Mouse (Mus musculus) liver, adult 2 months (tissue): ENCODE measurements around the gene Cask. TPM values are rescaled to one million over a fixed set of nuclear protein-coding genes. Genes with fewer than 3 reads are reported as not detected.

Experiments used
- DNase-seq: peaks from one replicate; pipeline ENCODE4 v3.0.0-alpha.2; 2011; ENCODE audit warnings: low read depth, low spot score; ENCODE audit errors: extremely low read depth
- H3K27ac ChIP-seq: fragments of 200-500 bp; replicated peaks from 2 replicates; pipeline ENCODE4 v1.5.1; 2012; ENCODE audit warnings: low read depth, mild to moderate bottlenecking, control low read depth, inconsistent platforms, low read length; ENCODE audit not compliant: insufficient read depth
- H3K27me3 ChIP-seq: fragments of 200-500 bp; 2 replicates; pipeline ENCODE4 v1.6.1; 2012; ENCODE audit warnings: mild to moderate bottlenecking, moderate library complexity, low read length, inconsistent platforms; ENCODE audit not compliant: control insufficient read depth, insufficient read depth
- H3K36me3 ChIP-seq: fragments of 200-500 bp; 2 replicates; pipeline ENCODE4 v1.6.1; 2012; ENCODE audit warnings: low read length, inconsistent platforms; ENCODE audit not compliant: control insufficient read depth, insufficient read depth
- H3K4me1 ChIP-seq: fragments of 200-500 bp; 2 replicates; pipeline ENCODE4 v1.6.1; 2011; ENCODE audit warnings: low read length; ENCODE audit not compliant: control insufficient read depth, insufficient read depth
- H3K4me3 ChIP-seq: fragments of 200-500 bp; 2 replicates; pipeline ENCODE4 v1.5.1; 2011; ENCODE audit warnings: low read depth, mild to moderate bottlenecking, control low read depth, low read length, moderate library complexity; ENCODE audit not compliant: insufficient read depth
- H3K79me2 ChIP-seq: fragments of 200-500 bp; 2 replicates; pipeline ENCODE4 v1.6.1; 2012; ENCODE audit warnings: inconsistent platforms, mild to moderate bottlenecking, low read length, moderate library complexity; ENCODE audit not compliant: control insufficient read depth, insufficient read depth
- H3K9ac ChIP-seq: fragments of 200-500 bp; 2 replicates; pipeline ENCODE4 v1.6.1; 2012; ENCODE audit warnings: low read depth, mild to moderate bottlenecking, control low read depth, inconsistent platforms, low read length
- CTCF ChIP-seq: fragments of 200-500 bp; IDR thresholded peaks from 2 replicates; pipeline ENCODE4 v1.5.1; 2011; ENCODE audit warnings: low read depth, low read length, control low read depth
- POLR2A ChIP-seq: fragments of 200-500 bp; IDR thresholded peaks from 2 replicates; pipeline ENCODE4 v1.6.1; 2011; ENCODE audit warnings: low read length, control low read depth; ENCODE audit not compliant: insufficient read depth; ENCODE audit errors: extremely low read depth
- WGBS: fragments of 180-500 bp; shearing (Covaris S2); methylation state at CpG from one replicate; pipeline ENCODE4 v1.1.7; 2018; 5-methylcytosine and 5-hydroxymethylcytosine counted together
- polyA plus RNA-seq: library from polyadenylated mRNA; depleted of rRNA; stranded (reverse); fragments of >200 nt; gene quantifications from 2 replicates; pipeline ENCODE4 v1.2.3, GENCODE M21; 2012
- total RNA-seq: library from RNA; depleted of rRNA; stranded (reverse); fragments of >200 nt; gene quantifications from 2 replicates; pipeline ENCODE4 v1.2.3, GENCODE M21; 2014

Cask gene
- total and polyA plus RNA-seq, 2 experiments = 2.7 to 10.6 TPM

GRCm38 (mm10) chrX:13518781-13519407, 332.3 kb downstream of the Cask start:
- Histone ChIP-seq H3K27me3 (no peaks in the 10 kb centered on the region), H3K36me3 (no peaks in the 10 kb centered on the region), H3K9ac (no peak overlapping the region), H3K4me3 (no peak overlapping the region), H3K4me1 (no peaks in the 10 kb centered on the region; the same call in 1 of the 2 replicates), H3K27ac (no peak overlapping the region), H3K79me2 (no peaks in the 10 kb centered on the region)
- TF ChIP-seq CTCF (no peak), POLR2A (no peak)
- 46% methylated on average over 4 of the region's 4 CpGs for WGBS
- DNase-seq = no peak

DNA sequence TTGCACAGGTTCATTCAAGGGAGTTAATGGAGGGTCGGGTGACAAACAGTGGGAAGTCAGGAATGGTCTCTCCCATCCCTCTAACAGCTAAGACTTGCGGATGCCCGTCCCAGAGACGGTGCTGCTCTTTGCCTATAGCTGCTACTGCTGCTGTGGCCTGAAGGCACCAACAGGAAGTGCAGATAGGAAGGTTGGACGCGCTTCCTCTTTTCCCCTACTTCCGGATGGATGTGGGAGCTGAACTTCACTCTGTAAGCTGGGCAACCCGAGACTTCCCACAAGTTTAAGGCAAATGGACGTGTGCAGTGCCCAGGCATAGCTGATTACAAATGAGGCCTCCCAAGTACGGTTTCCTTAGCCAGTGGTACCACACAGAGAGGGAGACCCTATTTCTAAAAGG, 333.1 kb downstream of the Cask start:
- peak overlapping the region; percentile 29; the same call in 1 of the 2 replicates for H3K27ac ChIP-seq
- H3K4me3 ChIP-seq = no peak overlapping the region
- H3K36me3 ChIP-seq = no peaks in the 10 kb centered on the region
- DNase-seq = no peak
- H3K79me2 ChIP-seq = no peaks in the 10 kb centered on the region
- TF ChIP-seq CTCF = no peak
- no peak for TF ChIP-seq POLR2A
- H3K4me1 ChIP-seq = no peaks in the 10 kb centered on the region; the same call in 1 of the 2 replicates
- 50% methylated on average over 10 of the region's 10 CpGs for WGBS
- no peak overlapping the region for H3K9ac ChIP-seq
- no peaks in the 10 kb centered on the region for H3K27me3 ChIP-seq

- Histone ChIP-seq H3K79me2 (no peaks in the 10 kb centered on the region), H3K4me3 (no peak overlapping the region), H3K27me3 (no peaks in the 10 kb centered on the region), H3K27ac (no peak overlapping the region), H3K36me3 (no peaks in the 10 kb centered on the region), H3K9ac (no peak overlapping the region), H3K4me1 (no peaks in the 10 kb centered on the region; the same call in 1 of the 2 replicates)
- no peak for DNase-seq
- no peak for TF ChIP-seq POLR2A
- TF ChIP-seq CTCF = no peak
- WGBS = 92% methylated on average over 6 of the region's 6 CpGs
These were observed 334.7 kb downstream of the Cask start for GRCm38 (mm10) chrX:13516451-13516850.

- H3K27ac ChIP-seq = no peak overlapping the region
- no peak overlapping the region for H3K4me3 ChIP-seq
- 86% methylated on average over 5 of the region's 5 CpGs for WGBS
- no peaks in the 10 kb centered on the region for H3K36me3 ChIP-seq
- no peaks in the 10 kb centered on the region for H3K79me2 ChIP-seq
- TF ChIP-seq POLR2A = no peak
- no peak for TF ChIP-seq CTCF
- no peaks in the 10 kb centered on the region; the same call in 1 of the 2 replicates for H3K4me1 ChIP-seq
- H3K27me3 ChIP-seq = no peaks in the 10 kb centered on the region
- DNase-seq = no peak
- no peak overlapping the region for H3K9ac ChIP-seq
These were observed 337.3 kb downstream of the Cask start for GRCm38 (mm10) chrX:13513864-13514263.

- no peak overlapping the region for H3K9ac ChIP-seq
- no peaks in the 10 kb centered on the region for H3K4me1 ChIP-seq
- H3K36me3 ChIP-seq = no peaks in the 10 kb centered on the region
- WGBS = 16% methylated on average over 2 of the region's 2 CpGs
- no peaks in the 10 kb centered on the region for H3K27me3 ChIP-seq
- H3K4me3 ChIP-seq = no peak overlapping the region
- no peak overlapping the region for H3K27ac ChIP-seq
- TF ChIP-seq CTCF = peak; percentile 42; the same call in 1 of the 2 replicates
- TF ChIP-seq POLR2A = no peak
- H3K79me2 ChIP-seq = no peaks in the 10 kb centered on the region
- no peak for DNase-seq
These were observed 338.0 kb downstream of the Cask start for GRCm38 (mm10) chrX:13513127-13513526.

GRCm38 (mm10) chrX:13506376-13506775, 344.8 kb downstream of the Cask start:
- Histone ChIP-seq H3K9ac (no peak overlapping the region), H3K4me1 (no peaks in the 10 kb centered on the region), H3K36me3 (no peaks in the 10 kb centered on the region), H3K27me3 (no peaks in the 10 kb centered on the region), H3K79me2 (no peaks in the 10 kb centered on the region), H3K27ac (no peak overlapping the region), H3K4me3 (no peak overlapping the region)
- 48% methylated on average over 2 of the region's 2 CpGs for WGBS
- DNase-seq = peak; percentile 32
- no peak for TF ChIP-seq POLR2A
- TF ChIP-seq CTCF = no peak
